Mouse (Mus musculus) heart, postnatal 14 days (tissue): ENCODE data around the gene Auts2. TPM values are rescaled to one million over a fixed set of nuclear protein-coding genes. Genes with fewer than 3 reads are reported as not detected.
A peak's percentile ranks its signal among the peaks of the same experiment; 100 is the strongest.

Experiments used
- DNase-seq, 2 experiments: peaks; one replicate each; pipeline ENCODE4 v3.0.0; 2021 to 2022
- intact Hi-C: fragments of 180-260 bp; cut with DNase I; formaldehyde crosslinking; loops from one replicate; pipeline ENCODE4 v1.15.1; 2025
- total RNA-seq, 2 experiments: library from RNA; stranded (reverse); gene quantifications; 2 replicates each; pipeline ENCODE4 v1.2.3; 2021

Gene Auts2
- total RNA-seq, 2 experiments from 2014 or later: 43.1 to 47.3 TPM

- intact Hi-C loops: no loop called here
- no peak for DNase-seq
Observed at GRCm38 (mm10) chr5:131468609-131469008, 1074.5 kb downstream of the Auts2 start.

- intact Hi-C loops: no loop called here
- no peak for DNase-seq
Observed at GRCm38 (mm10) chr5:131466131-131466530, 1077.0 kb downstream of the Auts2 start.

- intact Hi-C loops: no loop called here
- no peak for DNase-seq
Observed at GRCm38 (mm10) chr5:131463402-131463801, 1079.7 kb downstream of the Auts2 start.

GRCm38 (mm10) chr5:131459951-131460350 is 1083.2 kb downstream of the Auts2 start:
- DNase-seq: no peak
- intact Hi-C loops: no loop called here

GRCm38 (mm10) chr5:131459549-131459948 is 1083.6 kb downstream of the Auts2 start:
- DNase-seq: peak in 1 of 2 experiments; percentile 7
- intact Hi-C loops: no loop called here

GRCm38 (mm10) chr5:131458700-131459099 is 1084.4 kb downstream of the Auts2 start:
- intact Hi-C loops: no loop called here
- no peak for DNase-seq

- intact Hi-C loops: no loop called here
- DNase-seq: no peak
Observed at GRCm38 (mm10) chr5:131457999-131458398, 1085.1 kb downstream of the Auts2 start.

GRCm38 (mm10) chr5:131449181-131449868 is 1093.8 kb downstream of the Auts2 start:
- DNase-seq: no peak
- intact Hi-C loops: no loop called here

- no peak for DNase-seq
- intact Hi-C loops: loop anchor here (10.0 kb wide), 1 partner anchor 1161 kb away; no protein-coding TSS in a partner anchor
Observed at GRCm38 (mm10) chr5:131435239-131435876, 1107.8 kb downstream of the Auts2 start.

GRCm38 (mm10) chr5:131433291-131433690 is 1109.9 kb downstream of the Auts2 start:
- intact Hi-C loops: loop anchor here (10.0 kb wide), 1 partner anchor 1158 kb away; no protein-coding TSS in a partner anchor
- DNase-seq: no peak

GRCm38 (mm10) chr5:131431896-131432295 is 1111.2 kb downstream of the Auts2 start:
- DNase-seq: no peak
- intact Hi-C loops: loop anchor here (2.0 to 10.0 kb wide), 2 partner anchors 569 to 1157 kb away; no protein-coding TSS in a partner anchor

GRCm38 (mm10) chr5:131430109-131430508 is 1113.0 kb downstream of the Auts2 start:
- peak; percentile 44 to 69 for DNase-seq
- intact Hi-C loops: loop anchor here (2.0 to 10.0 kb wide), 2 partner anchors 567 to 1155 kb away; no protein-coding TSS in a partner anchor

- no peak for DNase-seq
- intact Hi-C loops: loop anchor here (2.0 to 5.0 kb wide), 3 partner anchors 122 to 387 kb away; partner anchors contain the start of gene Galnt17
Observed at GRCm38 (mm10) chr5:131429563-131429962, 1113.6 kb downstream of the Auts2 start.

GRCm38 (mm10) chr5:131427734-131428413 is 1115.3 kb downstream of the Auts2 start:
- intact Hi-C loops: loop anchor here (1.0 to 5.0 kb wide), 4 partner anchors 121 to 420 kb away; partner anchors contain the start of gene Galnt17
- DNase-seq: peak; percentile 78 to 86

- no peak for DNase-seq
Observed at GRCm38 (mm10) chr5:131422737-131423136, 1120.4 kb downstream of the Auts2 start.

GRCm38 (mm10) chr5:131420406-131420805 is 1122.7 kb downstream of the Auts2 start:
- intact Hi-C loops: no loop called here
- no peak for DNase-seq

More at GRCm38 (mm10) chr5:131422737-131423136, 1120.4 kb downstream of the Auts2 start:
- intact Hi-C loops: no loop called here

GRCm38 (mm10) chr5:131415902-131416545 is 1127.1 kb downstream of the Auts2 start:
- intact Hi-C loops: no loop called here
- DNase-seq: no peak

GRCm38 (mm10) chr5:131398250-131398649 is 1144.9 kb downstream of the Auts2 start:
- no peak for DNase-seq
- intact Hi-C loops: no loop called here

GRCm38 (mm10) chr5:131395756-131396155 is 1147.4 kb downstream of the Auts2 start:
- intact Hi-C loops: no loop called here
- no peak for DNase-seq
